Mouse (Mus musculus) forebrain, embryonic 11.5 days (tissue): ENCODE measurements around the gene Rpl19. TPM values are rescaled to one million over a fixed set of nuclear protein-coding genes. Genes with fewer than 3 reads are reported as not detected.

Experiments used
- ATAC-seq: fragments of 200-750 bp; cut with Nextera tagmentation; replicated peaks from 2 replicates; pipeline ENCODE4 v1.8.0; 2017; ENCODE audit warnings: moderate TSS enrichment; ENCODE audit not compliant: low FRiP score
- DNase-seq: peaks from one replicate; pipeline ENCODE4 v3.0.0-alpha.2; 2017; ENCODE audit warnings: low spot score
- H3K27ac ChIP-seq: fragments of 300-500 bp; sonication (generic); 2 replicates; pipeline ENCODE4 v1.5.1; 2014; ENCODE audit warnings: low read depth, low read length
- H3K27me3 ChIP-seq: fragments of 300-500 bp; sonication (generic); 2 replicates; pipeline ENCODE4 v1.6.1; 2014; ENCODE audit warnings: mild to moderate bottlenecking, low read length, mixed read lengths; ENCODE audit not compliant: control insufficient read depth, insufficient read depth
- H3K36me3 ChIP-seq: fragments of 300-500 bp; sonication (generic); 2 replicates; pipeline ENCODE4 v1.6.1; 2014; ENCODE audit warnings: mild to moderate bottlenecking, low read length, moderate library complexity, mixed read lengths; ENCODE audit not compliant: control insufficient read depth, insufficient read depth
- H3K4me1 ChIP-seq: fragments of 300-500 bp; sonication (generic); replicated peaks from 2 replicates; pipeline ENCODE4 v1.6.1; 2014; ENCODE audit warnings: low read length, mixed read lengths; ENCODE audit not compliant: control insufficient read depth, insufficient read depth
- H3K4me2 ChIP-seq: fragments of 300-500 bp; sonication (generic); 2 replicates; pipeline ENCODE4 v1.6.1; 2014; ENCODE audit warnings: low read depth, mild to moderate bottlenecking, low read length, moderate library complexity, mixed read lengths; ENCODE audit not compliant: severe bottlenecking
- H3K4me3 ChIP-seq: fragments of 300-500 bp; sonication (generic); 2 replicates; pipeline ENCODE4 v1.5.1; 2014; ENCODE audit warnings: low read depth, low read length
- H3K9ac ChIP-seq: fragments of 300-500 bp; sonication (generic); 2 replicates; pipeline ENCODE4 v1.6.1; 2014; ENCODE audit warnings: low read length
- H3K9me3 ChIP-seq: fragments of 300-500 bp; sonication (generic); 2 replicates; pipeline ENCODE4 v1.6.1; 2016; ENCODE audit warnings: low read length, mixed read lengths; ENCODE audit not compliant: control insufficient read depth
- WGBS: fragments of 180-500 bp; shearing (Covaris S2); extraction: QIAGEN DNeasy Blood & Tissue Kit; methylation state at CpG from one replicate; pipeline ENCODE4 v1.1.7; 2014; 5-methylcytosine and 5-hydroxymethylcytosine counted together
- polyA plus RNA-seq: library from polyadenylated mRNA; unstranded; fragments of >200 nt; fragmentation: Nextera tagmentation; extraction: Ambion mirVana; gene quantifications from 2 replicates; pipeline ENCODE4 v1.2.1, GENCODE M21; 2014

Rpl19 gene
- polyA plus RNA-seq, 1 experiment from 2014 or later: 897 TPM

GRCm38 (mm10) chr11:98024516-98024915 is 2.0 kb upstream of the Rpl19 start:
- ATAC-seq (no peak), DNase-seq (no peak)
- Histone ChIP-seq H3K4me3 (no peak overlapping the region), H3K27me3 (no peaks in the 10 kb centered on the region), H3K9ac (no peak overlapping the region), H3K27ac (no peak overlapping the region), H3K4me2 (no peak overlapping the region), H3K4me1 (peaks cover 14% of the 10 kb centered on the region), H3K9me3 (no peaks in the 10 kb centered on the region), H3K36me3 (peaks cover 9% of the 10 kb centered on the region)
- 90% methylated on average over 3 of the region's 3 CpGs for WGBS

- Histone ChIP-seq H3K4me1 (peaks cover 5% of the 10 kb centered on the region; the same call in 1 of the 2 replicates), H3K4me3 (peak overlapping the region; percentile 100), H3K9ac (peak overlapping the region; percentile 99), H3K4me2 (peak overlapping the region; percentile 92), H3K9me3 (no peaks in the 10 kb centered on the region), H3K27me3 (no peaks in the 10 kb centered on the region), H3K27ac (peak overlapping the region; percentile 67), H3K36me3 (peaks cover 11% of the 10 kb centered on the region)
- ATAC-seq (no peak), DNase-seq (no peak)
- WGBS: 6% methylated on average over 15 of the region's 15 CpGs
These were observed 301 bp upstream of the Rpl19 start for GRCm38 (mm10) chr11:98026248-98026569.

- no peaks in the 10 kb centered on the region for H3K9me3 ChIP-seq
- ATAC-seq (no peak; the same call in 1 of the 2 replicates), DNase-seq (no peak)
- peak overlapping the region; percentile 100 for H3K4me3 ChIP-seq
- WGBS: under 1% methylated on average over 18 of the region's 18 CpGs
- peak overlapping the region; percentile 67 for H3K27ac ChIP-seq
- H3K9ac ChIP-seq: peak overlapping the region; percentile 99
- H3K27me3 ChIP-seq: no peaks in the 10 kb centered on the region
- H3K4me2 ChIP-seq: peak overlapping the region; percentile 92
- H3K4me1 ChIP-seq: peaks cover 2% of the 10 kb centered on the region; the same call in 1 of the 2 replicates
- peaks cover 11% of the 10 kb centered on the region for H3K36me3 ChIP-seq
These were observed 783 bp downstream of the Rpl19 start for GRCm38 (mm10) chr11:98027297-98027688.

DNA sequence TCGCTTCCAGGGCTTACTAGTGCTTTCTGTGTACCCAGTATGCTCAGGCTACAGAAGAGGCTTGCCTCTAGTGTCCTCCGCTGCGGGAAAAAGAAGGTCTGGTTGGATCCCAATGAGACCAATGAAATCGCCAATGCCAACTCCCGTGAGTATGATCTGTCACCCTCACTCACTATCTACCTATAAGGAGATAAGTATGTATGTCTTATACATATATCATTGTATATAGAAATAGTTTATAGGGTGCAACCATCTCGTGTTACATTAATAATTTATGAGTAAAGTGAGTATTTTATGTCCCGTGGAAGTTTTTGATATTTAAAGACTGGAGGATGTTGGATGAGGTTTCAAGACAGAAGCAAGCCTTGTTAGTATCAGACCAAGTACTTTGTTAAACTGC is 1.3 kb downstream of the Rpl19 start:
- Histone ChIP-seq H3K27me3 (no peaks in the 10 kb centered on the region), H3K36me3 (peaks cover 11% of the 10 kb centered on the region), H3K4me1 (peaks cover 2% of the 10 kb centered on the region; the same call in 1 of the 2 replicates), H3K9me3 (no peaks in the 10 kb centered on the region), H3K27ac (no peak overlapping the region), H3K4me3 (peak overlapping the region; percentile 100), H3K4me2 (peak overlapping the region; percentile 92), H3K9ac (peak overlapping the region; percentile 99)
- ATAC-seq: no peak
- no peak for DNase-seq
- WGBS: 30% methylated on average over 7 of the region's 7 CpGs

DNA sequence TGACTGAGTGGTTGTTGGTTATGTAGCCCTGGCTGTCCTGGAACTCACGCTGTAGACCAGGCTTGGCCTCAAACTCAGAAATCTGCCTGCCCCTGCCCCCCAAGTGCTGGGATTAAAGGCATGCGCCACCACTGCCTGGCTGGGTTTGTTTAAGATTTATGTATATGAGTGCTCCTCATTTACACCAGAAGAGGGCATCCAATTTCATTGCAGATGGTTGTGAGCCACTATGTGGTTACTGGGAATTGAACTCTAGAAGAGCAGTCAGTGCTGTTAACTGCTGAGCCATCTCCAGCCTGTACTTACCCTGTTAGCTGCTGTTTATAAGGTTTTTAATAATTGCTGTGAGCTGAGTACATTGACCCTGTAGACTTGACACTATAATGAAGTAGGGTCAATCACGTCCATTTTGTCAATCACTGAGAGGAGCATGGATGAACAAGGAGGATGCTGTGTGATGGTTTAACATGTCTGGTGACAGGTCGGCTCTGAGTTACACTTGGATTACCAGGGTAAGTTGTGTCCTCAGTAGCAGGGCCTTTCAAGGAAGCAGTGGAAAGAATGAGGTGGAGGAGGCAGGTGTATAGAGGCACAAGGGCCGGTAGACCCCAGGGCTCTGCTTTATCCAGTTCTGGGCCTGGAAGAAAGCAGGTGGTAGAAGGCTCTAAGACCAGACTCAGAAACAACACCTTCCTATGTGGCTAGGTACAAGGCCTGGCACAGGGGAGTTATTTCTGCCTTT is 4.4 kb downstream of the Rpl19 start:
- 48% methylated on average over 5 of the region's 5 CpGs for WGBS
- Histone ChIP-seq H3K4me2 (no peak overlapping the region), H3K9me3 (no peaks in the 10 kb centered on the region), H3K9ac (no peak overlapping the region), H3K27ac (no peak overlapping the region), H3K27me3 (no peaks in the 10 kb centered on the region), H3K36me3 (peaks cover 11% of the 10 kb centered on the region), H3K4me1 (peaks cover 12% of the 10 kb centered on the region), H3K4me3 (no peak overlapping the region)
- ATAC-seq: no peak; the same call in 1 of the 2 replicates
- no peak for DNase-seq

DNA sequence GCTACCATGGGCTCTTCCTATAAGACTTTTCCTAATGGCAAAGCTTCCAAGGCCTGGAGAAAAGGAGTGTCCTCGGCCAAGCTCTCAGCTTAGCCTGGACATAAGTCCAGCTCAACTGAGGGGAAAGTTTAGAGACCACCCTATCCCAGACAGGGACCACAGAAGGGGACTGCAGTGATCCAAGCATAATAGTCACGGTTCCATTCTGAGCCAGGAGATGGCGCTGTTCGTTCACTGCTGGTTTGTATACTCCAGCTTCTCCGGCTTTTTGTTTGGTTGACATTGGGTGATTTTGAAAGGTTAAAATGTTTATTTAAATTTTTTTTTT is 4.9 kb downstream of the Rpl19 start:
- ATAC-seq: peak; percentile 23
- no peak overlapping the region for H3K27ac ChIP-seq
- no peaks in the 10 kb centered on the region for H3K9me3 ChIP-seq
- H3K4me3 ChIP-seq: no peak overlapping the region
- WGBS: 8% methylated on average over 5 of the region's 5 CpGs
- H3K4me1 ChIP-seq: peaks cover 17% of the 10 kb centered on the region
- H3K9ac ChIP-seq: no peak overlapping the region
- peak; percentile 89 for DNase-seq
- peaks cover 11% of the 10 kb centered on the region for H3K36me3 ChIP-seq
- no peak overlapping the region for H3K4me2 ChIP-seq
- no peaks in the 10 kb centered on the region; the same call in 1 of the 2 replicates for H3K27me3 ChIP-seq

- Histone ChIP-seq H3K4me3 (no peak overlapping the region), H3K9me3 (no peaks in the 10 kb centered on the region), H3K9ac (no peak overlapping the region), H3K4me2 (no peak overlapping the region), H3K27me3 (peaks cover 6% of the 10 kb centered on the region), H3K27ac (no peak overlapping the region), H3K4me1 (peaks cover 15% of the 10 kb centered on the region), H3K36me3 (peaks cover 5% of the 10 kb centered on the region)
- ATAC-seq (no peak), DNase-seq (no peak)
- 86% methylated on average over 5 of the region's 5 CpGs for WGBS
These were observed 7.6 kb downstream of the Rpl19 start for GRCm38 (mm10) chr11:98034061-98034460.

DNA sequence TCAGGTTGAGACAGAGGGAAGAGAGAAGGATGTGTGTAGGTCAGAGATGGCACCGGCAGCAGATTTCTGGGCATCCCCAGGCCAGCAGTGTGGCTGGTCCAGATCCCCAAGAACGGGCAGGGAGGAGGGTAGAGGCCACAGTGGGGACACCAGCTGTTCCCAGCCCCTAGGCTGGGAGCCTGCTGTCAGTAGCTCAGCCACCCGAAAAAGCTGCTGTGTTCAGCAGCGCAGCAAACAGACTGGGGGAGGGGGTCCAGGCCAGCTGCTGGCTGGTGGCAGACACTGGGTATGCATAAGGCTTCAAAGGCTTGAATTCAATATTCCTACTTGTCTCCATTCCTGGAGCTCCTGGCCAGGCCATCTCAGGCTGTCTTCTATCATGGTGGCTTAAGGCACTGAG is 8.3 kb downstream of the Rpl19 start:
- H3K27ac ChIP-seq: no peak overlapping the region
- peaks cover 6% of the 10 kb centered on the region for H3K27me3 ChIP-seq
- no peak overlapping the region for H3K4me3 ChIP-seq
- peak overlapping the region; percentile 23; the same call in 1 of the 2 replicates for H3K9ac ChIP-seq
- no peak for ATAC-seq
- no peak for DNase-seq
- no peaks in the 10 kb centered on the region for H3K9me3 ChIP-seq
- H3K4me1 ChIP-seq: peaks cover 15% of the 10 kb centered on the region
- 25% methylated on average over 4 of the region's 4 CpGs for WGBS
- no peak overlapping the region for H3K4me2 ChIP-seq
- H3K36me3 ChIP-seq: no peaks in the 10 kb centered on the region

- Histone ChIP-seq H3K27me3 (peaks cover 6% of the 10 kb centered on the region), H3K4me1 (peaks cover 15% of the 10 kb centered on the region), H3K36me3 (no peaks in the 10 kb centered on the region), H3K9me3 (no peaks in the 10 kb centered on the region), H3K4me2 (peak overlapping the region; percentile 73), H3K9ac (peak overlapping the region; percentile 62), H3K4me3 (peak overlapping the region; percentile 38), H3K27ac (no peak overlapping the region)
- WGBS: 1% methylated on average over 16 of the region's 27 CpGs
- DNase-seq: peak; percentile 80
- peak; percentile 59; the same call in 1 of the 2 replicates for ATAC-seq
These were observed 9.5 kb downstream of the Rpl19 start for GRCm38 (mm10) chr11:98035977-98036377.
